Mouse (Mus musculus): Measurements from ENCODE around the gene Cplx2.

GRCm38 (mm10) chr13:54364686-54365085 lies 6.5 kb upstream of the Cplx2 start:
- TF ChIP-seq CTCF (IDR thresholded peaks at IDR 0.05; ENCODE audit: extremely low read depth, insufficient read depth, insufficient read length, insufficient replicate concordance) (no peak), POLR2A (IDR thresholded peaks at IDR 0.05; ENCODE audit: low read depth, low read length) (no peak)

Data from spleen, adult 2 months (tissue).